Mouse (Mus musculus): ENCODE data around the gene Golga7b. TPM values are rescaled to one million over a fixed set of nuclear protein-coding genes. Genes with fewer than 3 reads are reported as not detected.
A peak's percentile ranks its signal among the peaks of the same experiment; 100 is the strongest.

The Golga7b gene
- 12.9 and 14.9 TPM in 2 replicates for polyA plus RNA-seq (2015; fragmentation: Nextera tagmentation; extraction: Ambion mirVana)

GRCm38 (mm10) chr19:42247519-42247918 is at the start of gene Golga7b:
TSS of gene Golga7b (plus strand) at chr19:42247574.
- no peak within 1 kb of the TSS for H3K4me2 ChIP-seq
- no peak for ATAC-seq
- H3K4me1 ChIP-seq = 0 out of 2 replicates have a peak, but pooled peaks cover 3% of the 10 kb centered on the region
- H3K4me3 ChIP-seq = no peak within 1 kb of the TSS
- no peak within 1 kb of the TSS for H3K9ac ChIP-seq
- H3K27me3 ChIP-seq = 0 out of 2 replicates have a peak, but pooled peaks cover 6% of the 10 kb centered on the region
- 87% methylated on average over 3 of the region's 3 CpGs for WGBS
- no peak within 1 kb of the TSS for H3K27ac ChIP-seq
- H3K36me3 ChIP-seq (ENCODE audit: poor library complexity, severe bottlenecking) = no peaks in the 10 kb centered on the region
- no peaks in the 10 kb centered on the region for H3K9me3 ChIP-seq (replicated peaks)

GRCm38 (mm10) chr19:42198026-42198425 is 49.3 kb upstream of the Golga7b start:
- 48% methylated on average over 11 of the region's 11 CpGs for WGBS
- no peaks in the 10 kb centered on the region for H3K9me3 ChIP-seq (replicated peaks)
- 0 out of 2 replicates have a peak, but pooled peaks cover 4% of the 10 kb centered on the region for H3K36me3 ChIP-seq (ENCODE audit: poor library complexity, severe bottlenecking)
- no peak overlapping the region for H3K27ac ChIP-seq
- ATAC-seq = no peak
- H3K9ac ChIP-seq = no peak overlapping the region
- no peak overlapping the region for H3K4me3 ChIP-seq
- H3K4me2 ChIP-seq = no peak overlapping the region
- H3K27me3 ChIP-seq = peaks cover 54% of the 10 kb centered on the region
- H3K4me1 ChIP-seq = peaks cover 13% of the 10 kb centered on the region

- peaks cover 68% of the 10 kb centered on the region for H3K27me3 ChIP-seq
- peak; percentile 28; the same call in 1 of the 2 replicates for ATAC-seq
These were observed 45.5 kb upstream of the Golga7b start, which contains the start of gene Sfrp5 for GRCm38 (mm10) chr19:42201696-42202381. TSS of gene Sfrp5 (minus strand) at chr19:42202252.

GRCm38 (mm10) chr19:42202467-42202866 is 44.9 kb upstream of the Golga7b start:
- H3K36me3 ChIP-seq (ENCODE audit: poor library complexity, severe bottlenecking) = no peaks in the 10 kb centered on the region
- no peak overlapping the region for H3K9ac ChIP-seq
- H3K4me2 ChIP-seq = peak overlapping the region; percentile 55; the same call in 1 of the 2 replicates
- no peak overlapping the region for H3K27ac ChIP-seq
- no peak overlapping the region for H3K4me3 ChIP-seq
- peaks cover 13% of the 10 kb centered on the region for H3K4me1 ChIP-seq
- peaks cover 67% of the 10 kb centered on the region for H3K27me3 ChIP-seq
- no peak for ATAC-seq
- WGBS = 50% methylated on average over 8 of the region's 8 CpGs
- H3K9me3 ChIP-seq (replicated peaks) = no peaks in the 10 kb centered on the region

More at GRCm38 (mm10) chr19:42201696-42202381, 45.5 kb upstream of the Golga7b start, which contains the start of gene Sfrp5:
- no peak within 1 kb of the TSS for H3K27ac ChIP-seq
- peak within 1 kb of the TSS; percentile 40; the same call in 1 of the 2 replicates for H3K9ac ChIP-seq
- H3K36me3 ChIP-seq (ENCODE audit: poor library complexity, severe bottlenecking) = no peaks in the 10 kb centered on the region
- H3K4me1 ChIP-seq = peaks cover 13% of the 10 kb centered on the region
- WGBS = 1% methylated on average over 43 of the region's 60 CpGs
- H3K4me3 ChIP-seq = peak within 1 kb of the TSS; percentile 31
- peak within 1 kb of the TSS; percentile 55 for H3K4me2 ChIP-seq
- H3K9me3 ChIP-seq (replicated peaks) = no peaks in the 10 kb centered on the region

GRCm38 (mm10) chr19:42204306-42204705 is 43.1 kb upstream of the Golga7b start:
- Histone ChIP-seq H3K4me3 (no peak overlapping the region), H3K9ac (no peak overlapping the region), H3K9me3 (replicated peaks) (no peaks in the 10 kb centered on the region), H3K36me3 (ENCODE audit: poor library complexity, severe bottlenecking) (no peaks in the 10 kb centered on the region), H3K4me1 (peaks cover 18% of the 10 kb centered on the region), H3K27me3 (peaks cover 51% of the 10 kb centered on the region), H3K4me2 (no peak overlapping the region), H3K27ac (no peak overlapping the region)
- WGBS = 90% methylated on average over 4 of the region's 4 CpGs
- ATAC-seq = no peak

- Histone ChIP-seq H3K9ac (no peak overlapping the region), H3K4me1 (peaks cover 24% of the 10 kb centered on the region), H3K9me3 (replicated peaks) (no peaks in the 10 kb centered on the region), H3K27ac (no peak overlapping the region), H3K4me3 (no peak overlapping the region), H3K27me3 (peaks cover 42% of the 10 kb centered on the region), H3K4me2 (no peak overlapping the region), H3K36me3 (ENCODE audit: poor library complexity, severe bottlenecking) (no peaks in the 10 kb centered on the region)
- 82% methylated on average over 8 of the region's 8 CpGs for WGBS
- no peak for ATAC-seq
These were observed 42.2 kb upstream of the Golga7b start for GRCm38 (mm10) chr19:42205201-42205600.

- 61% methylated on average over 7 of the region's 7 CpGs for WGBS
- no peak overlapping the region for H3K9ac ChIP-seq
- no peaks in the 10 kb centered on the region for H3K36me3 ChIP-seq (ENCODE audit: poor library complexity, severe bottlenecking)
- H3K9me3 ChIP-seq (replicated peaks) = no peaks in the 10 kb centered on the region
- no peak overlapping the region for H3K4me2 ChIP-seq
- H3K4me1 ChIP-seq = peaks cover 11% of the 10 kb centered on the region
- no peak for ATAC-seq
- H3K27ac ChIP-seq = no peak overlapping the region
- no peaks in the 10 kb centered on the region for H3K27me3 ChIP-seq
- H3K4me3 ChIP-seq = no peak overlapping the region
These were observed 37.9 kb upstream of the Golga7b start for GRCm38 (mm10) chr19:42209485-42209884.

GRCm38 (mm10) chr19:42209976-42210375 is 37.4 kb upstream of the Golga7b start:
- H3K4me1 ChIP-seq = peaks cover 11% of the 10 kb centered on the region
- no peak overlapping the region for H3K27ac ChIP-seq
- H3K9ac ChIP-seq = no peak overlapping the region
- H3K27me3 ChIP-seq = no peaks in the 10 kb centered on the region
- H3K4me3 ChIP-seq = no peak overlapping the region
- H3K36me3 ChIP-seq (ENCODE audit: poor library complexity, severe bottlenecking) = no peaks in the 10 kb centered on the region
- 59% methylated on average over 6 of the region's 6 CpGs for WGBS
- no peaks in the 10 kb centered on the region for H3K9me3 ChIP-seq (replicated peaks)
- no peak overlapping the region for H3K4me2 ChIP-seq
- no peak for ATAC-seq

- Histone ChIP-seq H3K4me1 (peaks cover 11% of the 10 kb centered on the region), H3K27ac (no peak overlapping the region), H3K36me3 (ENCODE audit: poor library complexity, severe bottlenecking) (no peaks in the 10 kb centered on the region), H3K4me2 (no peak overlapping the region), H3K9ac (no peak overlapping the region), H3K9me3 (replicated peaks) (no peaks in the 10 kb centered on the region), H3K27me3 (no peaks in the 10 kb centered on the region), H3K4me3 (no peak overlapping the region)
- no peak for ATAC-seq
- 71% methylated on average over 8 of the region's 8 CpGs for WGBS
These were observed 35.4 kb upstream of the Golga7b start for GRCm38 (mm10) chr19:42211936-42212335.

GRCm38 (mm10) chr19:42214601-42215000 is 32.8 kb upstream of the Golga7b start:
- Histone ChIP-seq H3K4me2 (no peak overlapping the region), H3K27ac (no peak overlapping the region), H3K9me3 (replicated peaks) (no peaks in the 10 kb centered on the region), H3K4me1 (peaks cover 3% of the 10 kb centered on the region), H3K4me3 (no peak overlapping the region), H3K27me3 (no peaks in the 10 kb centered on the region), H3K36me3 (ENCODE audit: poor library complexity, severe bottlenecking) (no peaks in the 10 kb centered on the region), H3K9ac (no peak overlapping the region)
- 72% methylated on average over 2 of the region's 2 CpGs for WGBS
- no peak for ATAC-seq

GRCm38 (mm10) chr19:42216699-42217373 is 30.5 kb upstream of the Golga7b start:
- peak; percentile 62; the same call in 1 of the 2 replicates for ATAC-seq
- no peaks in the 10 kb centered on the region for H3K4me1 ChIP-seq
- no peak overlapping the region for H3K9ac ChIP-seq
- WGBS = 75% methylated on average over 7 of the region's 7 CpGs
- H3K4me2 ChIP-seq = no peak overlapping the region
- H3K36me3 ChIP-seq (ENCODE audit: poor library complexity, severe bottlenecking) = no peaks in the 10 kb centered on the region
- no peaks in the 10 kb centered on the region for H3K27me3 ChIP-seq
- no peak overlapping the region for H3K4me3 ChIP-seq
- H3K9me3 ChIP-seq (replicated peaks) = no peaks in the 10 kb centered on the region
- H3K27ac ChIP-seq = no peak overlapping the region

- Histone ChIP-seq H3K9me3 (replicated peaks) (no peaks in the 10 kb centered on the region), H3K4me3 (no peak overlapping the region), H3K27ac (no peak overlapping the region), H3K36me3 (ENCODE audit: poor library complexity, severe bottlenecking) (no peaks in the 10 kb centered on the region), H3K4me1 (no peaks in the 10 kb centered on the region), H3K27me3 (no peaks in the 10 kb centered on the region), H3K4me2 (no peak overlapping the region), H3K9ac (no peak overlapping the region)
- 31% methylated on average over 2 of the region's 2 CpGs for WGBS
- peak; percentile 51; the same call in 1 of the 2 replicates for ATAC-seq
These were observed 30.0 kb upstream of the Golga7b start for GRCm38 (mm10) chr19:42217374-42217763.
